Mouse (Mus musculus): ENCODE measurements around the gene Tgif2. TPM values are rescaled to one million over a fixed set of nuclear protein-coding genes. Genes with fewer than 3 reads are reported as not detected.
"Not testable (repeated sequence)": the region's sequence is repeated elsewhere in the genome, so short reads cannot be mapped to it uniquely, and the experiment has no call there.

Gene Tgif2
- total RNA-seq, 2 experiments from 2014 or later = 2.0 to 2.1 TPM

GRCm38 (mm10) chr2:156870519-156870918, 30.7 kb downstream of the Tgif2 start:
- DNase-seq (ENCODE audit: low spot score in 2 of 2) = peak; percentile 39 to 60

- peak; percentile 23 to 28 for DNase-seq (ENCODE audit: low spot score in 2 of 2)
Measured at GRCm38 (mm10) chr2:156873629-156874028, 33.8 kb downstream of the Tgif2 start.

GRCm38 (mm10) chr2:156874047-156874759, 34.4 kb downstream of the Tgif2 start:
- DNase-seq (ENCODE audit: low spot score in 2 of 2) = no peak

- DNase-seq (ENCODE audit: low spot score in 2 of 2) = no peak
Measured at GRCm38 (mm10) chr2:156874760-156875510, 35.1 kb downstream of the Tgif2 start.

GRCm38 (mm10) chr2:156877726-156878125, 37.9 kb downstream of the Tgif2 start:
- DNase-seq (ENCODE audit: low spot score in 2 of 2) = no peak

GRCm38 (mm10) chr2:156879541-156879940, 39.7 kb downstream of the Tgif2 start:
- no peak for DNase-seq (ENCODE audit: low spot score in 2 of 2)

GRCm38 (mm10) chr2:156882431-156883001, 42.7 kb downstream of the Tgif2 start:
- DNase-seq (ENCODE audit: low spot score in 2 of 2) = no peak

DNA sequence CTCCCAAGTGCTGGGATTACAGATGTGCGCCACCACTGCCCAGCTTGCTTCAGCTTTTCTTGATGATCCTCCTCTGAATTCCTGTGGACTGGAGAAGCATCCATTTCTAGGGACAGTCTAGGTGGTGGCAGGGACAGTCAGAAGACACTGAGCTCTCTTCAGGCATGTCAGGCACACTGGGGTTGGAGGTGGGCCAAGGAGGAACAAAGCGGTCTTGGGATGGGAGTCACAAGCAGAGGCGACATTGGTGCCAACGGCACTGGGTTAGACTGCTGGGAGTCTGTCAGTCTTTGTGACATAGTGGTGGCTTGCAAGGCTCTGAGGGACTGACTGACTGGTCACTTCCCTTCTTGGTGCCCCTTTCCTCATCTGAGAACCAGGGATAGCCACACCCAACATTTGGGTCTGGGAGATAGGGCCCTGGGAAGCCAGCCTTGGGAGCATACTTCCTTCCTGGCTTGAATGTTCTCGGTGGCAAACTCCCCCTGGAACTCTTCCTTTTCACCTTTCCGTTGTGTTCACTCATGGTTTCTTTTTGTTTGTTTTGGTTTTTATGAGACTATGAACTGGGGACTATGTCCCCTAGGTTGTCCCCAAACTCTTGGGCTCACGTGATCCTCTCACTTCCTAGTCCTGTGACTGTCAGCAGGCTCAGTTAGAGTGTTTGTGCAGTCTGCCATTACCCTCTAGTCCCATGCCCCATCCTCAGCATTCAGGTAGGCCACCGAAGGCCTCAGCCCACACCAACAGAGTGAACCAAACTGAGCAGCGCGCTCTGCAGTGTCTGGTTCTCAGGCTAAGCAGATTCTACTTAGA, 44.8 kb downstream of the Tgif2 start:
- no peak for DNase-seq (ENCODE audit: low spot score in 2 of 2)

DNA sequence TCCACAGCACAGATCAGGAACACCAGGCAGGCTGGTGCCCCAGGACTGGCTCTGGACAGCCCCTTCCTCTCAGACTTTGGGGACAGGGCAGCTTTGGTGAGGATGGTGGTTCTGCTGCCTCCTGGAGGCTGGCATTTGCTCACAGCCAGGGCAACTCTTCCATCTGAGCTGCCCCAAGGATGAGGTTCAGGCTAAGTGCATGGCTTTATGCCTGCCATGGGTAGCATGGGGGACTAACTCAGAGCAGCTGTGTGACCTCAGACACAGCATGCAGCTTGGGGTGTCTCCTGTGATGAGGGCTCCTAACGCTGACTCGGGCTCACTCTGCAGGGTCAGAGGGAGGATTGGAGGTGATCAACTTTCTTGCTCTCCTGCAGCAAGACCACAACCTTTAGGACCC, 45.9 kb downstream of the Tgif2 start:
- not testable (repeated sequence) for DNase-seq (ENCODE audit: low spot score in 2 of 2)

- DNase-seq (ENCODE audit: low spot score in 2 of 2) = no peak
Measured at GRCm38 (mm10) chr2:156886084-156886631, 46.4 kb downstream of the Tgif2 start.

DNA sequence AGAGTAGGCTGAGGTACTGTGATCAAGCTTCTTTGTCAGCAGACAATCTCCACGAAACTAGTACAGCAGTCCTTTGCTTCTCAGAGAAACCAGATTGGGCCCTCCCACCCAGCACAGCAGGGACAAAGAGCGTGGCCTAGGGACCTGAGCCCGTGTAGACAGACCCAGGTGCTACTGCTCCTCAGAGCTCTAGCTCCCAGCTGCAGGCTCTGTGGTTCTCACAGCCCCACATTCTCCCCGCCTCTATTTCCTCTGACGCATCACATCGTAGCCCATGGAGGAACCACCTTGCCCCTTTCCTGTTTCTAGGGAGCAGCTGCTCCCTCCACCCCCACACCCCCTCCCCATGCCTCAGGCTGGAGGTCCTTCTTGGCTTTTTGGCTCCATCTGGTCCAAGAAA, 47.2 kb downstream of the Tgif2 start, which contains the start of gene Sla2:
TSS of gene Sla2 (minus strand) at position 176 of the 400 bp plus-strand sequence.
- DNase-seq (ENCODE audit: low spot score in 2 of 2) = no peak

DNA sequence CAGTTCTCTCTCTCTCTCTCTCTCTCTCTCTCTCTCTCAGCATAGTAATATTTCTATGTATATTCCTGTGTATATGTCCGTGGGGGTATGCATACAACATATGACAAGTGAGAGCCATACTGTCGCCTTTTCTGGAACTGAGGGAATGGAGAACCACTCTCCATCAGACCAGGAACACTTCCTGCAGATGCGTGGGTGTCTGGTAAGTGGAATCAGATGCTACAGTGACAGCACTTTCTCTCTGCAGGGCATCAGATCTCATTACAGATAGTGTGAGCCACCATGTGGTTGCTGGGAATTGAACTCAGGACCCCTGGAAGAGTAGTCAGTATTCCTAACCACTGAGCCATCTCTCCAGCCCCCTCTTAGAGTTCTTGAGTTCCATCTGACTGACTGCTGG, 48.7 kb downstream of the Tgif2 start:
- DNase-seq (ENCODE audit: low spot score in 2 of 2) = no peak

DNA sequence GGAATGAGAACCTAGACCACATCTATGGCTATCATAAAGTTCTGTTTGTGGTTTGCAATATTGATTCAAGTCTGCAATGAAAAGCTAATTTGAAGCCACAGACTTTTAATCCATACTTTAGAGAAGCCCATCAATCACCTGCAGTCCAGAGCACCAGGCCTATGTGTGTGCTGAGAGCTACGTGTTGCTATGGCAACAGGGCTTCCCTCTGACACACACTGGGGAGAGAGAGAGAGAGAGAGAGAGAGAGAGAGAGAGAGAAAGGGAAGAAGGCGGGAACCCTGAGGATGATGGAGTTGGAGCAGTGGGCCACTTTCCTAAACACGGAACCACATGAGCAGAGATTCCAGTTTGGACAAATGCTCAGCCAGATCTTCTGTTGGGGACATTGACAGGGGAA, 52.4 kb downstream of the Tgif2 start:
- no peak for DNase-seq (ENCODE audit: low spot score in 2 of 2)

GRCm38 (mm10) chr2:156892821-156893220, 53.0 kb downstream of the Tgif2 start:
- DNase-seq (ENCODE audit: low spot score in 2 of 2) = no peak

DNA sequence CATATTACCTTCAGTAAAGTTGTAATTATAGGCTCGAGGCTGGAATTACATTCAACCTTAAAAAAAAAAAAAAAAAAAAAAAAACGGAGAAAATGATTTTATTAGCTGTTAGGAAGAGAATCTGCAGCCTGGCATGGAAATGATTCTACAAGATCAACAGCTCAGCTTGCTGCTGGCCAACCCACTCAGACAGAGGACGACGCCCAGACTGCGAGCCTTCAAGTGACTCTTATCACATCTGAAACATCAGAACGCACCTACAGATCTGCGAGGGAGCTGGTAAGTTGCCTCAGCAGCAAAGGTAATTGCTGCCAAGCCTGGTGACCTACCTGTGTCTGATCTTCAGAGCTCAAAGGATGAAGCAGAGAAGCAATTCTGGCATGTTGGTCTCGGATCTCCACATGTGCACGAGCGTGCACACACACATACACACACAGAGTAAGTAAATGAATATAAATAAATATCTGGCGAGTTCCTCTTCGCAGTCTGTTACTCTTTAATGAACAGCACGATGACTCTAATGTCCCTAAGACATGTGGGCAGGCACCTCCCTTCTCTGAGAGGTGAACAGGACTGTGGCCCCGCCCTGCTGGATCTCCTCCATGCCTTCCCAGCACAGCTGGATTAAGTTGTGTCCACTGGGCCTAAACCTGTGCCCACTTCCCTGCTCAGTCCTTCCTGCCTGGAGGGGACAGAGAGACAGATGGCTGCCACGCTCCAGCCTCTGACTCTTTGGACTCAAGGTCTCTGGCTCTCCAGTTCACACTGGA, 54.9 kb downstream of the Tgif2 start:
- DNase-seq (ENCODE audit: low spot score in 2 of 2) = no peak

- DNase-seq (ENCODE audit: low spot score in 2 of 2) = no peak
Measured at GRCm38 (mm10) chr2:156896384-156896914, 56.6 kb downstream of the Tgif2 start.

GRCm38 (mm10) chr2:156897034-156897433, 57.2 kb downstream of the Tgif2 start:
- no peak for DNase-seq (ENCODE audit: low spot score in 2 of 2)

DNA sequence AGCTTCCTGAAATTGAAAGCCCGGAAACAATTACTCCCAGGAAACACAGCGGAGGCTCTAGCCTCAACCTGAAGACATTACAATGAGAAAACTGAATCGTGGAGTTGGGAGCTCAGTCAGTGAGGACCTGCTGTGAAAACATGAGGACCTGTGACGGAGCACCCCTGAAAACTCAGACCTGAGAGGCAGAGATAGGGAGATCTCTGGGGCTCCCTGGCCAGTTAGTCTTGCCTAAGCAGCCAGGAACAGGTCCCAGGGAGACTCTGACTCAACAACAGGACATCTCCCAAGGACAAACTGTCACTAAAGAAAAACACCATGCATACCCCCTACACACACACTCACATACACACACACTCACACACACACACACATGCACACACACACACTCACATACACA, 58.6 kb downstream of the Tgif2 start:
- no peak for DNase-seq (ENCODE audit: low spot score in 2 of 2)

DNA sequence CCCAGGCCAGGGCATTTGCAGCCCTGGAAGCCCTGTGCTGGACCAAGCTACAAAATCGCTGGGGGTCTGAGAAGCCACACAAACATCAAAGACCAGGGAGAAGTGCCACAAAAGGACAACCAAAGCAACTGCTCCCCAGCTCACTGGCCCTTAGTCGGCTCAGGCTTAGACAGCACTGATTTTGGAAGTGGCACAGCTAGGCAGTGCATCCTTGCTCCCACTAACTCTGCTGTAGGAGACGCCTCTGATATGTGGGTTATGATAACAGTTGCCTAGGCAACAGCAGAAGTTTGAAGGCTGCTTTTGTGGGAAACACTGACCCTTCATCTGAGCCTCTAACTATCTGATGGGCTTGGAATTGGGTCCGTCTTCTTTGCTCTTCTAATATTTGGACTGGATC, 59.4 kb downstream of the Tgif2 start:
- no peak for DNase-seq (ENCODE audit: low spot score in 2 of 2)

- DNase-seq (ENCODE audit: low spot score in 2 of 2) = no peak
Measured at GRCm38 (mm10) chr2:156901344-156901743, 61.5 kb downstream of the Tgif2 start.

Data from adrenal gland, adult 18-20 months (tissue).